Mouse (Mus musculus): ENCODE data around the gene Rnf216. TPM values are rescaled to one million over a fixed set of nuclear protein-coding genes. Genes with fewer than 3 reads are reported as not detected.

Gene Rnf216
- polyA plus RNA-seq, 1 experiment from 2014 or later, result 29.2 TPM

DNA sequence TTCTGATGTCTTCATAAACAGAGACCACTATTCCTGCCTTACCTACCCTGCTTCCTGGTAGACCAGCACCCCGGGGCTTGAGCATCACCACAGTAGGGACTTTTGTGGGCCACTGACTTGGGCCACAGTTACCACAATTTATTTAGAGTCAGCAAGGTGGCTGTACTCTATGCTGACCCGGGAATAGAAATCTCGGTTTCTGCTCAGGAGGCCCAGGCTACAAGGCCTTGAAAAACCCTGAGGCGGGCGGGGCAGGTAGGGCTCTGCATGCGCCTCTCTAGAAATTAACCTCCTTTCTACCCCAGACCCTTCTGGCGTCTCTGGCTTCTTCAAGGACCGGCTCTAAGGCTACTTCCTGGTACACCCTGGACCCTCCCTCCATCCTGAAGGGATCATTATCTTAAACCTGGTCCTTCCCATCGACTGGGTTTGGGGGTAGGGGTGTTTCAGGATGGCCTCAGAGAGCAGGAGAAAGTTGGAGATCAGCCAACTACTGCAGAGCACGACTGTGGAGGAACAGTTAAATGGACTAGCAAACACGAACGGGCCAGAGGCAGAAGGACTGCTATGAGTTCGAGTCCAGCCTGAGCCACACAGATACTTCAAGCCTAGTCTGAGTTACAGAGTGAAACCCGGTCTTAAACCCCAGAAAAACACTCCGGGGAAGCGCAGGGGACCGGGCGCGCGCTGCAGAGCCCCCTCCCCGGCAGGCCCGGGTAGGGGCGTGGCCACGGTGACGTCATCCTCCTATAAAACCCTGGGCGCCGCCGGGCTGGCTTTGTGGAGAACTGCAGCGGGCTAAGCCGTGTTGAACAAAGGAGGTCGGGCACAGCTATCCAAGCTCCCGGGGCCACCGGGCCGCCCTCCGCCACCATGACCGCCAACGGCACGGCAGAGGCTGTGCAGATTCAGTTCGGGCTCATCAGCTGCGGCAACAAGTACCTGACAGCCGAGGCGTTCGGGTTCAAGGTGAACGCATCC is 152.9 kb downstream of the Rnf216 start, which contains the start of gene Fscn1:
Gene Fscn1 (plus strand): TSS at position 768 of the 981 bp plus-strand sequence.
- no peaks in the 10 kb centered on the region for H3K36me3 ChIP-seq (ENCODE audit: control insufficient read depth, insufficient read depth, low read length)
- ATAC-seq (ENCODE audit: low FRiP score) (peak; percentile 68), DNase-seq (ENCODE audit: low spot score, missing footprints) (peak; percentile 100)
- H3K9me3 ChIP-seq (ENCODE audit: control insufficient read depth, low read length), result no peaks in the 10 kb centered on the region
- peak within 1 kb of the TSS; percentile 91 for H3K4me2 ChIP-seq
- peak within 1 kb of the TSS; percentile 98 for H3K27ac ChIP-seq (ENCODE audit: low read depth, low read length)
- H3K27me3 ChIP-seq (ENCODE audit: control insufficient read depth, insufficient read depth, low read length), result no peaks in the 10 kb centered on the region
- 8% methylated on average over 44 of the region's 44 CpGs for WGBS
- peak within 1 kb of the TSS; percentile 98 for H3K9ac ChIP-seq (ENCODE audit: low read length)
- H3K4me1 ChIP-seq (ENCODE audit: control insufficient read depth, insufficient read depth, low read length), result peaks cover 24% of the 10 kb centered on the region
- H3K4me3 ChIP-seq (ENCODE audit: low read depth, low read length), result peak within 1 kb of the TSS; percentile 91

DNA sequence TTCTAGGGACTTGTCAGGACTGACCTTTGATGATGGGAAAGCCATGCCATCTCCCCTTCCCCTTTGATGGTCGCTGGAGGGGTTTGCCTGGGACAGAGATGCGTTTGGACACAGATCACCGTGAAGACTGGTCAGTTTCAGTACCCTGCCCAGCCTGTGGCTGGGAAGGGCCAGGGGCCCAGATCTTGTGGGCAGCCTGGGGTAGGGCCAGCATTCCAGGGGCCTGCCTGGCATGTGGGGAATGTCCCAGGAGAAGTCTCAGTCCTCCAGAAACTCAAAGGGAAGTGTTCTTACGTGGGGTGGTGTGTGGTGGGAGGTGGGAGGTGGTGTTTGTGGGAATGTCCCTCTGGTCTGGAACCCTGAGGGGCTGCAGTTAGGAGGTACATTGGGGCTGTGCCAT is 153.6 kb downstream of the Rnf216 start:
- Histone ChIP-seq H3K27me3 (ENCODE audit: control insufficient read depth, insufficient read depth, low read length) (no peaks in the 10 kb centered on the region), H3K9me3 (ENCODE audit: control insufficient read depth, low read length) (no peaks in the 10 kb centered on the region), H3K4me3 (ENCODE audit: low read depth, low read length) (no peak overlapping the region), H3K4me1 (ENCODE audit: control insufficient read depth, insufficient read depth, low read length) (peaks cover 17% of the 10 kb centered on the region), H3K9ac (ENCODE audit: low read length) (no peak overlapping the region), H3K27ac (ENCODE audit: low read depth, low read length) (no peak overlapping the region), H3K36me3 (ENCODE audit: control insufficient read depth, insufficient read depth, low read length) (no peaks in the 10 kb centered on the region), H3K4me2 (no peak overlapping the region)
- ATAC-seq (ENCODE audit: low FRiP score) (no peak), DNase-seq (ENCODE audit: low spot score, missing footprints) (no peak)
- WGBS, result 58% methylated on average over 4 of the region's 4 CpGs

DNA sequence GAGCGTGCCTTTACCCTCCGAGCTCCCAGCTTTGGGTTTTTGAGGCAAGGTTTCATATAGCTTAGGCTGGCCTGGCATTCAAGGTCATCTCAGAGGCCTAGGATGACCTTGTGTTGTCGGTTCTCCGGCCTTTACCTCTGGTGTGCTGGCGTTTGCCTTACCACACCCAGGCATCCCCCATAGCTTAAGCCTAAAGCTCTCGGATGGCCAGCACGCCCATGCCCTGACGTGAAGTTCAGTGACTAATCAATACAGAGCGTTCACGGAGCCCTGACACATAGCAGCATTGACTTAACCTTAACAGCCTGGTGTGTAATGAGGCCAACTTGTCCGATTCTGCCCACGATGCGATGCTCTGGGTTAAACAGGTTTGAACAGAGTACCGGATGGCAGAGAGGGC is 154.3 kb downstream of the Rnf216 start:
- Histone ChIP-seq H3K9me3 (ENCODE audit: control insufficient read depth, low read length) (no peaks in the 10 kb centered on the region), H3K4me1 (ENCODE audit: control insufficient read depth, insufficient read depth, low read length) (peaks cover 10% of the 10 kb centered on the region), H3K27ac (ENCODE audit: low read depth, low read length) (no peak overlapping the region), H3K4me2 (no peak overlapping the region), H3K9ac (ENCODE audit: low read length) (no peak overlapping the region), H3K4me3 (ENCODE audit: low read depth, low read length) (no peak overlapping the region), H3K36me3 (ENCODE audit: control insufficient read depth, insufficient read depth, low read length) (no peaks in the 10 kb centered on the region), H3K27me3 (ENCODE audit: control insufficient read depth, insufficient read depth, low read length) (no peaks in the 10 kb centered on the region)
- no peak for ATAC-seq (ENCODE audit: low FRiP score)
- WGBS, result 82% methylated on average over 14 of the region's 14 CpGs
- DNase-seq (ENCODE audit: low spot score, missing footprints), result no peak

DNA sequence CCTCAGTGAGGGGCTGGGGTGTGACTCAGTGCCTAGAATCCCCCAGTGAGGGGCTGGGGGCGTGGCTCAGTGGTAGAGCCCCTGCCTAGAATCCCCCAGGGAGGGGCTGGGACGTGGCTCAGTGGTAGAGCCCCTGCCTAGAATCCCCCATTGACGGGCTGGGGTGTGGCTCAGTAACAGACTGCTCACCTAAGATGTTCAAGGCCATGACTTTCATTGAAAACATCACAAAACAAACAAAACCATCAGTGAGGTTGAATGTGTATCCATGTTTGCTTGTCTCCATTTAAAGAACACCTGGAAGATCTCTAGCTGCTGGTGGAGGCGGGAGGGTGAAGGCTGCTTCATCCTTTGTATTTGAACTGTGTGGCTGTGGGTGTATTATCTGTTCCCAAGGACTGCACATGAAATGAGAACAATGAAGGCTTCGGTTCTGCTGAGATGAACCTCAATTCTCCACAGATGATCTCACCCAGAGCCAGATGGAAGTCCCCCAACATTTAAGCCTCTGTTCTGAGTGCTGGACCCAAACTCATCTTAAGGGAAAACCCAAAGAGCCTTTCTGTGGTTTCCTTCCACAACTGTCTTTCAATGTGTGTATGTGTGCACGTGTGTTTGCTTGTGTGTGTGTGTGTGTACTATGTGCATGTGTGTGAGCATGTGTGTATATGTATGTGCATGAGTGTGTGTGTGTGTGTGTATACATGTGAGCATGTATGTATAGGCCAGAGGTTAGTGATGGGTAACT is 155.7 kb downstream of the Rnf216 start:
- no peak for ATAC-seq (ENCODE audit: low FRiP score)

DNA sequence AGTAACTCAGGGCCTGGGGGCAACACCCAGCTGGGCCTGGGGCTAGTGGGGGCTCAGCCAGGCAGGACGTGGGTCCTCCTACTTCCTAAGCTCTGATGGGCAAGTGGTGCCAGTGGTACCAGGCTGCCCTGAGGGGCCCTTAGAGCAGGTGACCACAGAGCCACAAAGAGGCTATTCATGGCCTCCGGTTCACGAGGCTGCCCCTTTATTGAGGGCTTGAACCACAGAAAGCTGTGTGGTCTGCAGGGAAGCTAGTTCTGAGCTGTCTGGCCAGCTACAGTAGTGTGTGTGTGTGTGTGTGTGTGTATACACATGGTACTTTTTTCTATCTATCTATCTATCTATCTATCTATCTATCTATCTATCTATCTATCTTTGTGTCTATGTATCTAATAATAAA is 159.2 kb downstream of the Rnf216 start:
- DNase-seq (ENCODE audit: low spot score, missing footprints) (no peak), ATAC-seq (ENCODE audit: low FRiP score) (no peak)
- no peak overlapping the region for H3K27ac ChIP-seq (ENCODE audit: low read depth, low read length)
- no peaks in the 10 kb centered on the region for H3K27me3 ChIP-seq (ENCODE audit: control insufficient read depth, insufficient read depth, low read length)
- H3K9ac ChIP-seq (ENCODE audit: low read length), result no peak overlapping the region
- no peaks in the 10 kb centered on the region for H3K4me1 ChIP-seq (ENCODE audit: control insufficient read depth, insufficient read depth, low read length)
- 73% methylated on average over 3 of the region's 3 CpGs for WGBS
- H3K9me3 ChIP-seq (ENCODE audit: control insufficient read depth, low read length), result no peaks in the 10 kb centered on the region
- H3K36me3 ChIP-seq (ENCODE audit: control insufficient read depth, insufficient read depth, low read length), result no peaks in the 10 kb centered on the region
- H3K4me3 ChIP-seq (ENCODE audit: low read depth, low read length), result no peak overlapping the region
- H3K4me2 ChIP-seq, result no peak overlapping the region

More for the DNA sequence above, 155.7 kb downstream of the Rnf216 start:
- Histone ChIP-seq H3K4me3 (ENCODE audit: low read depth, low read length) (no peak overlapping the region), H3K4me1 (ENCODE audit: control insufficient read depth, insufficient read depth, low read length) (peaks cover 4% of the 10 kb centered on the region; the same call in 1 of the 2 replicates), H3K27me3 (ENCODE audit: control insufficient read depth, insufficient read depth, low read length) (no peaks in the 10 kb centered on the region), H3K4me2 (no peak overlapping the region), H3K9ac (ENCODE audit: low read length) (no peak overlapping the region), H3K9me3 (ENCODE audit: control insufficient read depth, low read length) (no peaks in the 10 kb centered on the region), H3K36me3 (ENCODE audit: control insufficient read depth, insufficient read depth, low read length) (no peaks in the 10 kb centered on the region), H3K27ac (ENCODE audit: low read depth, low read length) (no peak overlapping the region)
- no peak for DNase-seq (ENCODE audit: low spot score, missing footprints)
- 67% methylated on average over 6 of the region's 6 CpGs for WGBS

DNA sequence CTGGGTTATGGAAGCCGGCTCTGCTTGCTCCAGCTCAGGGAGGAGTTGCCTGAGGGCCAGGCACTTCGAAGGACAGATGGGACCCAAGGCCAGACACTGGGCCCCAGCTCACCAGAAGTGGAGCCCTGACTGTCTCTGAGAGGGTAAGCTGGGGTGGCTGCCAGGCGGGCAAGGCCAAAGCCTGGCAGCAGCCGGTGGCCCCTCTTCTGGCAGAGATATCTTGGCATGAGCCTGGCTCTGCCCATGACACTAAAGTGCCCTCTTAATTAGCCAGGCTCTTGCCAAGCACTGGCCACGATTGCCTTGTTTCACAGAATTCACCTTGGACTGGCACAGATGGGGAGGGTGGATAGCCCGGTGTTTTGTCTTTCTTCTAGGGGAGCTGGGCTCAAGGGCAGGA is 162.4 kb downstream of the Rnf216 start:
- no peak for ATAC-seq (ENCODE audit: low FRiP score)
- Histone ChIP-seq H3K4me2 (no peak overlapping the region), H3K9me3 (ENCODE audit: control insufficient read depth, low read length) (no peaks in the 10 kb centered on the region), H3K27ac (ENCODE audit: low read depth, low read length) (no peak overlapping the region), H3K4me1 (ENCODE audit: control insufficient read depth, insufficient read depth, low read length) (no peaks in the 10 kb centered on the region), H3K27me3 (ENCODE audit: control insufficient read depth, insufficient read depth, low read length) (no peaks in the 10 kb centered on the region), H3K36me3 (ENCODE audit: control insufficient read depth, insufficient read depth, low read length) (no peaks in the 10 kb centered on the region), H3K9ac (ENCODE audit: low read length) (no peak overlapping the region), H3K4me3 (ENCODE audit: low read depth, low read length) (no peak overlapping the region)
- no peak for DNase-seq (ENCODE audit: low spot score, missing footprints)
- 79% methylated on average over 6 of the region's 6 CpGs for WGBS

DNA sequence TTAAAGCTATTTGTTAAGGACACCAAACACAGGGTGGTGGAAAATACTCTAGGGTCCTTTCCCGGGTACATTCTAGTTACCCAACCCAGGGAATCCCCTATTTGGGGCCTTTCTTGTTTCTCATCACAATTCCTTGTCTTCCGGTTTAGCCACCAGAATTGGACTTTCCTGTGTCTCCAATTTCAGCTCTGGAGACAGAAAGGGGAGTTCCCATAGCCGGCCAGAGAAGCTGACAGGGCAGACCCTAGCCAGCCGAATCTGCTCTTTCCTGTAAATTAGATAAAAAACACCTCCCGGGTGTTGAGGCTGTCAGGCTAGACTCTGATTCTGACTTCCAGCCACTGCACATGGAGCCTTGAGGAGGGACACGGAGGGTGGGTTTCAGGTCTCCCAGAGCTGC is 163.2 kb downstream of the Rnf216 start:
- no peak overlapping the region for H3K27ac ChIP-seq (ENCODE audit: low read depth, low read length)
- no peaks in the 10 kb centered on the region for H3K9me3 ChIP-seq (ENCODE audit: control insufficient read depth, low read length)
- H3K27me3 ChIP-seq (ENCODE audit: control insufficient read depth, insufficient read depth, low read length), result no peaks in the 10 kb centered on the region
- 61% methylated on average over 6 of the region's 6 CpGs for WGBS
- no peak for ATAC-seq (ENCODE audit: low FRiP score)
- H3K4me1 ChIP-seq (ENCODE audit: control insufficient read depth, insufficient read depth, low read length), result no peaks in the 10 kb centered on the region
- DNase-seq (ENCODE audit: low spot score, missing footprints), result no peak
- H3K36me3 ChIP-seq (ENCODE audit: control insufficient read depth, insufficient read depth, low read length), result no peaks in the 10 kb centered on the region
- no peak overlapping the region for H3K9ac ChIP-seq (ENCODE audit: low read length)
- no peak overlapping the region for H3K4me3 ChIP-seq (ENCODE audit: low read depth, low read length)
- no peak overlapping the region for H3K4me2 ChIP-seq

DNA sequence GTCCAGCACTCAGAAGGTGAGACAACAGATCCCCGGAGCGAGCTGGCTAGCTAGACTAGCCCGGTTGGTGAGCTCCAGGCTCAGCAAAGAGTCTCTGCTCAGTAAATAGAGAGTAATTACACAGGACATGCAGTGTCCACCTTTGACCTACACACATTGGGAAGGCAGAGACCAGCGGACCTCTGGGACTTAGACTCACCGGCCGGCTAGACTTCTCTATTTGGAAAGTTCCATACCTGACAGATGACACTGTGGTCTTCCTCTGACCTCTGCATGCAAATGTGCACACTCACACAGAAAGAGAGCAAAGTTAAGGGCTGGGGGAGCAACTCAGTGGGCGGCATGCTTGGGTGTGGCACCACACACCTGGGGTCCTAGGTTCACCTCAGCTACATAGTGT is 165.3 kb downstream of the Rnf216 start:
- ATAC-seq (ENCODE audit: low FRiP score), result no peak
- Histone ChIP-seq H3K27ac (ENCODE audit: low read depth, low read length) (no peak overlapping the region), H3K9me3 (ENCODE audit: control insufficient read depth, low read length) (no peaks in the 10 kb centered on the region), H3K4me1 (ENCODE audit: control insufficient read depth, insufficient read depth, low read length) (no peaks in the 10 kb centered on the region), H3K36me3 (ENCODE audit: control insufficient read depth, insufficient read depth, low read length) (no peaks in the 10 kb centered on the region), H3K27me3 (ENCODE audit: control insufficient read depth, insufficient read depth, low read length) (no peaks in the 10 kb centered on the region), H3K4me2 (no peak overlapping the region), H3K9ac (ENCODE audit: low read length) (no peak overlapping the region), H3K4me3 (ENCODE audit: low read depth, low read length) (no peak overlapping the region)
- no peak for DNase-seq (ENCODE audit: low spot score, missing footprints)
- WGBS, result 79% methylated on average over 7 of the region's 7 CpGs

Data from midbrain, embryonic 11.5 days (tissue).